Mouse (Mus musculus) right cerebral cortex, postnatal 10 days (tissue): ENCODE data around the gene Rfx5.
"Not testable (repeated sequence)": the region's sequence is repeated elsewhere in the genome, so short reads cannot be mapped to it uniquely, and the experiment has no call there.

ENCODE experiments used
- DNase-seq, 2 experiments: peaks; one replicate each; pipeline ENCODE4 v3.0.0; 2021; ENCODE audit warnings: low spot score in 2 of 2

The Rfx5 gene

DNA sequence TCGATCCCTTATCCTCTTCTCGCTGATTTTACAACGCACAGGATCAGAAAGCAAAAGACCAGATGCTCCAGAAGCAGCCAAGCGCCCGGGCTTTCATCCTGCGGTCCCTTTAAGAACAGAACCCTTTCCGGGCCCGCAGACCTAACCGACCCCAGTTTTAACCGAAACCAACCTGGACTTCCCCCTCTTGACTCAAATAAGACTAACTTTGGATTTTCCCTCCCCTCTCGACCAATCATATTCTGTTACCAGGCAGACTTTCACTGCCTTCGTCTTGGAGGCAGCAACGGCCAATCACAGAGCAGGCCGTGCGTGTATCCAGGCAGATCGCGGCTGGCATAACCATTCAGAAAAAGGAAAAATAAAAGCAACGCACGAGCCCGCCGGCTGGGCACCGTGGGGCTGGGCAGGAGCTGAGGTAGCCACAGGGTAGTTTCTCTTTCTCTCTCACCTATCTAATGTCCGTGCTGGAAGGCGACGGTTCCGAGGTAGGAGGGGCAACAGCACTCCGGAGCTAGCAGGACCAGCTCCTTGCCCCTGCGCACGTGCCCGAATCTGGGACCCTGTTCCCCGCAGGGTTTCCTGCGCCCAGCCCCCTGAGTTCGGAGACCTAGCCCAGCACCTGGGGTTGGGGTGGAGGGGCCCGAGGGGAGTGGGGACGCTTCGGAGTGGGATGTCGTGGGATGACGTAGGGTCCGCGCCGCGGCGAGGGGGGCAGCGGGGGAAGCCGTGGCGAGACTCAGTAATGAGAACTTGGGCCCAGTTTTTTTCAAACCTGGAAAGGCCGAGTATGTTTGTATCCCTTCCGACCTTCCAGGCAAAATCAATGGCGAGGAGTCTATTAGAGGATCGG lies at the start of gene Rfx5:
TSS of gene Rfx5 (plus strand) at position 312 of the 853 bp plus-strand sequence.
- peak; percentile 96 to 98 for DNase-seq

DNA sequence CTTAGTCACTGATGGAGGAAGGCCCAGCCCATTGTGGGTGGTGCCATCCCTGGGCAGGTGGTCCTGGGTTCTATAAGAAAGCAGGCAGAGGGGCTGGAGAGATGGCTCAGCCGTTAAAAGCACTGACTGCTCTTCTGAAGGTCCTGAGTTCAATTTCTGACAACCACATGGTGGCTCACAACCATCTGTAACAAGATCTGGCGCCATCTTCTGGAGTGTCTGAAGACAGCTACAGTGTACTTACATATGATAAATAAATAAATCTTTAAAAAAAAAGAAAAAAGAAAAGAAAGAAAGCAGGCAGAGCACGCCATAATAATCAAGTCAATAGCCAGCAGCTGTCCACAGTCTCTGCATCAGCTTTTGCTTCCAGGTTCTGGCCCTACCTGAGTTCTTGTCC lies 49.1 kb upstream of the Rfx5 start:
- not testable (repeated sequence) for DNase-seq

DNA sequence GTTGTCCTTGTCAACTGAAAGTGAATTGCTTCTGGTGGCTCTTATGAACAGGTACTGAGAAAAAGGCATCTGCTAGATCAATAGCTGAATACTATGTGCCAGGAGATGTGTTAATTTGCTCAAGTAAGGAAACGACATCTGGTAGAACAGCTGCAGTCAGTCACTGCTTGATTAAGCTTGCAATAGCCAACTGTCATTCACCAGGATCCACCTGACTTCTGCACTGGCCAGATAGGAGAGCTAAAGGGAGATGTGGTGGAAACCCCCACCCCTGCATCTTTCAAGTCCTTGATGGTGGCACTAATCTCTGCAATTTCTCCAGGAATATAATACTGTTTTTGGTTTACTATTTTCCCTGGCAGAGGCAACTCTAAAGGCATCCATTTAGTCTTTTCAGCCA lies 47.4 kb upstream of the Rfx5 start:
- no peak for DNase-seq

DNA sequence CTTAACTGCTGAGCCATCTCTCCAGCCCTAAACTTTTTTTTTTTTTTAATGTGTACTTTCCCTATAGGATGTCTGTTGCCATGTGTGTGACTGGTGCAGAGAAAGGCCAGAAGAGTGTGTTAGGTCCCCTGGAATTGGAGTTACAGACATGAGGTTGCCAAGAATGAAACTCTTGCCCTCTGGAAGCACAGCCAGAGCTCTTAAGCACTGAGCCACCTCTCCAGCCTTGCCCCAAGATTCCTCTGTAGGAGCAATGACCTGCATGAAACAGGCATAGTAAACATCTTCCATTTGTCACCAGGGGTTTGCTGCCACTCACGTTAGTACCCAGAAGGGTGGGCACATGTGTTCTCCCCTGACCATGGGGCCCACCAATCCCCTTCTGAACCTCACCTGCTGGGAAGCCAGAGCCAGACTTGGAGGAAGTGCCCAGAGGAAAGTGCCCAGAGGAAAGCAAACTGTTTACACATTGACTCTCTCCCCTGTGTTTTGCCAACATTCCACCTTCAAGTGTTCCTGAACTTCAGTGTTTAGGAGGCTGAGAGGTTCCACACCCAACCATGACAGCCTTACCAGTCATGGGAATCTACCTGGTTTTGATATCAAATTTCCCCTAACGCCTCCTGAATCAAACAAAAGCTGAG lies 42.7 kb upstream of the Rfx5 start:
- DNase-seq, result no peak

DNA sequence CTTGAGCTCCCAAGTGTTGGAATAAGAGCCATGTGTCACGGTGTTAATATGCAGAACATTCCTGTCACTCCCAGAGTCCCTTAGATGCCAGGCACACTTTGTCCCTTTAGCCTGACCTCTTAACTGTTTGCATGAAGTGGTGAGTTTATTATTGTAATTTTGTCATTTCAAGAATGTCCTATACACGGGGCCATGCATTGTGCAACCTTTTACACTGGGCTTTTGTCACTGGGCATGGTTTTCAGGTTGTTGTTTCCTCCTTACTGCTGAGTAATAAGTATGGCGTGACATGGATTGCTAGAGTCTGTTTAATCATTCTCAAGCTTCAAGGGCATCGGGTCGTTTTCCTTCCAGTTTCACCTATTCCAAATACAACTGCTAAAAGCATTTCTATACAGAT lies 40.1 kb upstream of the Rfx5 start:
- no peak for DNase-seq

DNA sequence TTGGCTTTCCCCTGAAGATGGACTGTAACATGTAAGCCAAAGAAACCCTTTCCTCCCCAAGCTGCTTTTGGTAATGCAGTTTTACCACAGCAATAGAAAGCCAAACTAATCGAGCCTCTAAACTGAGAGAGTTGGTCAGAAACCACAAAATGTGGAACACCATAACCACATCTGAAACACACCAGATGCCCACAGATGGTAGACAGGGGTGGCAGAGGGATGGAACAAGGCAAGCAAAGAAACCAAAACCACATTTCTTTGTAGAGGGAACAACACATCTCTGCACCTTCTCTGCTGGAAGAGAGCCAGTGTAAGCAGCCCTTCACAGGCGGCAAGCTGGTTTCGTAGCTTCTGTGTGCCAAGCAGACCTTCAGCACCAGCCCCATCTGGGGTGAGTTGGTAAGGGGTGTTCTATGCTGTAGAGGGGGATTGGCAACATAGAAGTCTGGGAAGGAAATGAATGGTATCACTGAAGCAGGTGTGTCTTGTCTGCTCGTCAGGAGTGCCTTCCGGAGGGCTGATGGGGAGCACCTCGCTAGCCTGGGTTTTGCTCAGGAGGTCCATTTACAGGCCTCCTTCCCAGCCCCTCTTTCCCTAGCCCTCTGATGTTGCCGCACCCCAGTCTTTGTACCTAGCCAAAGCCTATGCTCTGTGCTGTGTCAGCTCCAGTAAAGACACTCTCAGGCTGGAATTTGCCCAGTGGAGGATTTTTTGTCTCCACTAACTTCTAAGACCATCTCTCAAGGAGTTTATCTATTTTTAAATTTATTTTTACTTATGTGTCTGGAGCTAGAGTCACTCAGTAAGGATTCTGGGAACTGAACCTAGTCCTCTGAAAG lies 37.8 kb upstream of the Rfx5 start:
- DNase-seq, result no peak

DNA sequence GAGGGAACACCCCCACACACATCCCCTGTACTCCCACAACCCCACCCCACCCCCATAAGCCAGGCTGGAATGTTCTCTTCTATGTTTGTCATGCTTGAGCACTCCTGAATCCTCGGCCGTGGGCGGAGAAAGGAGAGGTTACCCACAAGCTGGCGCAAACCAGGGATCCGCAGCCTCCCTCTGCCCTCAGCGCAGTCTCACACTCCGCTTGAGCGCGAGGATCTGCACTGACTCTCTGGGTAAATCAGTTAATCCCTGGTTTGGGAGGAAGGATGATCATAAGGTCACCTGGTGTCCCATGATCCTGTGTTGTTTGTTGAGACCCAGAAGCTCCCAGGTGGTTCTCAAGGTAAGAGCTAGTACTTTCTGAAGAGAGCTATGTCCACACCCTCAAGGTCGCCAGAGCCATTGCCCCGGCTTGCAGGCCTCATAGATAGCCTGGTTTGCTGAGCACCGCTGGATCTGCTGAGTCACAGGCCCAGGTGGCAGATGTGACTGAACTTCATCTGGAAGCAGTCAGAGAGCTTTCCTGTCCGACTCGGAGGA lies 36.0 kb upstream of the Rfx5 start:
- DNase-seq, result peak; percentile 43 to 57

DNA sequence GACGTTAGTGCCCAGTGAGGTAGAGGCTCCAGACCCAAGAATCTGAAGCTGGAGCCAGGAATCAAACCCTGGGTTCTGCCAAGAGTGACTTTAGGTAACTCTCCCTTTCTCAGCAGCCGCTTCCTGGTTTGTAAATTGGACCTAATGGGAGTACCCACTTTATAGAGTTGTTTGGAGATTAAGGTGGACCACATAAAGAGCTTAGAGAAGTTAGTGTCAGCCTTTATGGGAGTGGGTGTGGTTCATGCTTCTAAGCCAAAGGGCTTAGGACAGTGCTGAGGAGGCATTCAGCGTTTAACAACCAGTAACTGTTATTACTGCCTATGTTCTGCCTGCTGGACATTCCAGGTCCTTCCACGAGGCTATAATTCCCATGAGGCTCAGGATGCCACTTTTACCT lies 35.0 kb upstream of the Rfx5 start:
- DNase-seq, result no peak

DNA sequence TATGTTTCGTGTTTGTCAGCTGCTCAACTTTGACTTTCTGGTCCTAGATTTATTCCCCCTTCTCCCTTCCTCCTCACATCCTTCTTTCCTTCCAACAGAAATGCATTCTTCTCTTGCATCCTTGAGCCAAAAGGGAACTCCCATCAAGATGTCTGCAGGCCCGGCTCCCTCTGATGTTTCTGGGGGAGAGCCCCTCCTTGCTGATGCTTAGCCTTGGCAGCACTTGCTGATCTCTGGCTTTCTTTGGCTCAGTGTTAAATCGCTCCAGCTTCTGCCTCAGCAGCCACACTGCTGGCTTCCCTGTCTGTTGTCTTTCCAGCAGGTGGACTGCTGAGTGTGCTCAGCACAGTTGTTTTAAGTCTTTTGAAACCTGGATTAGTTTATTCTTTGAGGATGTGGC lies 32.8 kb upstream of the Rfx5 start:
- DNase-seq, result no peak

DNA sequence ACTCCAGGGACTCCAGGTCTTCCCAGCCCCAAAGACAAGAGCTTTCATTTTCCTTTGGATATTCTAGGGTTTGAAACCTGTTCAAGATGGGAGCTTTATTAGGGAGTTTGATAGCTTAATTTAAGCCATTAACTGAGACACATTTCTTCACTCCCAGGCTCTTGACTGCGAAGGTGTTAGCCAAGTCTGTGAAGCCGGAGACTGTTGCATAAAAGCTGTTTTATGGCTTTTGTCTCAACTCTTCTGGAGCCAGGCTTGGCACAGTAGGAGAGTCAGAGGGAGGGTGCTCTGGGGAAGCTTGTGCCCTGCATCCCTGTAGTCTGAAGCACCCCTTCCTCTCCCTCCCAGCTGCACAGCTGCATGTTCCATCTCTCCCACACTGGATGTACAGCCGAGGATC lies 31.5 kb upstream of the Rfx5 start:
- DNase-seq, result no peak

DNA sequence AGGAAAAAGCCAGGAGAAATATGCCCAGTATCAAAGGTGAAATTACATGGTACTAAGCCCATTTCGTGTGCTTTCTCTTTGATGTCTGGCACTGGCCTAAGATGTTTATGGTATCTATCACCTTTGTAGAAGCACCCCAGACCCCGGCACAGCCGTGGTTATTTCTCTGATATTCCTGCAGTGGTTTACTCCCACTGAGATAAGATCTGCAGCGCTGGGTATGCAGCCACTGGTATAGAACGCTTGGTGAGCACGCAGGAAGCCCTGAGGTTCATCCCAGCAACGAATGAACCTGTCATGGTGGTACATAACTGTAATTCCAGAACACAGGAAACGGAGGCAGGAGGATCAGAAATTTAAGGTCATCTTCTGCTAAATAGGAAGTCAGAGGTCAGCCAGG lies 29.2 kb upstream of the Rfx5 start:
- DNase-seq, result no peak

DNA sequence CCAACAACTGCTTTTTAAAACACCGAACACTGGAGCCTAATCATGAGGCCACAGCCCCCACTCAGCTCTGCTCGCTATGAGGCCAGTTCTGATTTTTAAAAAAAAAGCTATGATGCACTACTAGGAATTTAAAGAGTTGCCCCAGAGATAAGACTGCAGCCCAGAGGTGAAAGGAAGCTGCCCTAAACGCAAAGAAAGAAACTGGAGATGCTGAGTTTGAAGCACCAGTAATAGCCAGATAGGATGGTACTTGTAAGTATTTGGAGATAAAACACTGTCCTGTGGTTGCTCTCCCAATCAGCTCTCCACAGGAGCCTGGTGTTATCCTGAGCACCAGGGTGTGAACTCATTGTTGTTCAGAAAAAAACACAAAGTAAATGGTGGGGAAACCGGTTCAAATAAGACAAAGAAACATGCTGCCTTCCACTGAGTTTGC lies 27.6 kb upstream of the Rfx5 start:
- not testable (repeated sequence) for DNase-seq

DNA sequence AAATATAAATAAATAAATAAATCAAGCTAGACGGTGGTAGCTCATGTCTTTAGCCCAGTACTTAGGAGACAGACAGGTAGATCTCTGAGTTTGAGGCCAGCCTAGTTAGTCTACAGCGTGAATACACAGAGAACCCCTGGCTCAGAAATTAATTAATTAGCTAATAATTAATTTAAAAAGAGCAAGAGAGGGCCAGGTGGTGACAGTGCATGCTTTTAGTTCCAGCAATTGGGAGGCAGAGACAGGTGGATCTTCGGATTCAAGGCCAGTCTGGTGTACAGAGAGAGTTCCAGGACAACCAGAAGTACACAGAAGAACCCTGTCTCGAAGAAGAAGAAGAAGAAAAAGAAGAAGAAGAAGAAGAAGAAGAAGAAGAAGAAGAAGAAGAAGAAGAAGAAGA lies 24.9 kb upstream of the Rfx5 start:
- DNase-seq, result not testable (repeated sequence)

DNA sequence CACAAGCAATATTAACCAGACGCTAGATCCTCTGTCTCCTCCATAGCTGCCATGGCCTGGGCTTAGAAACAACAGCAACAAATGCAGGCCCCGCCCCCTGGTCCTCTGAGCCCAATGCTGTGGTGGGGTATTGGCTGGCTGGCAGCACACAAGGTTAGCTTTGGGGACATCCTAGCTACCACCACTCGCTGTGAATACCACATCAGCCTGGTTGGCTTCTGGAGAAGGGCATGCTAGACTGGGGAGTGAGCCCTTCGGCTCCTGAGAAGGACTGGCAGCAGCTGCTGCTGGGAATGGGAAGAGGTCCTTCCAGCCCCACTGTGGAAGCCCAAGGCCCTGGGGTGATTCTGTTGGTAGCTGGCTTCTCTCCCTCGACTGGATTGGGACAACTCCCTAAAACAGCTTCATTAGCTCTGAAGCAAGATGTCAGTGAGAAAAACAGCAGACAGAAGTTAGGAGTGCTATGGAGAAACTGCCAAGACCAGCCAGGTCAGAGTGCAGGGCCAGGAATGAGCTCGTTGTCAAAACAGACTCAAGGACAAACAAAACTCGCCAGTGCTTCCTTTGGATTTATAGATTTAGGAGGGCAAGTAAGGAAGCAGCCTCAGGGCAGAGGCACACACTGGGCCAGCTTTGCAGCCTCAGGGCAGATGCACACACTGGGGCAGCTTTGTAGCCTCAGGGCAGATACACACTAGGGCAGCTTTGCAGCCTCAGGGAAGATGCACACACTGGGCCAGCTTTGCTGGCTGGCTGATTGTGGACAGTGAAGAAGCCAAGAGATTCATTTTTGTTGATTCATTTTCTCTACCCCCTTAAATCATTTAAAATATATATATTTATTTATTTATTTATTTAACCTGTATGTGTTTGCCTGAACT lies 23.2 kb upstream of the Rfx5 start:
- DNase-seq, result not testable (repeated sequence)

DNA sequence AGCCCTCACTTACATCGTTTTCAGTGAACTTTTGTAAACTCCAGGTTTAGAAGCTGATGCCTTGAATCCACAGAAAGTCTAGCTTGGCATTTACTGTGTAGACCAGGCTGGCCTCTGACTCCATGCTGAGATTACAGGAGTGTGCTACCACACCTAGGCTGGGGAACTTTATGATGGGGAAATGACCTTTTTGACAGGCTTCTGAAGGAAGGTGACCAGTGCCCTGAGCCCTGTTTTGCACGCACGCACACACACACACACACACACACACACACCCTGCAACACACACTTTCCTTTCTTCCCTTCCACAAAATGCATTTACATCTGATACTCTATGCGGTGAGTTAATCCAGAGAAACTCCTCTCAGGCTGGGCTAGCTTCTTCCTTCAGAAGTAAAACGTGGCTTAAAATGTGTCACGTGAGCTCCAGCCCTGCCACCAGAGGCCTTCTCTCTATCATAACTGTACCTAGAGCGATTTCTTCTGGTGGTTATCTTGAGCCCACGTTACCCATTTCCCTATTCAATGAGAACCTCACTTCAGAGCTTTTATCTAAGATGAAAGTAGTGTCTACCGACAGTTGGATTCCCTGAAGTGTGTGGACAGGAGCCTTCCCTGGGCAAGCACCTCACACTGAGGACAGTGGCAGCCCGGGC lies 22.3 kb upstream of the Rfx5 start:
- DNase-seq, result not testable (repeated sequence)

DNA sequence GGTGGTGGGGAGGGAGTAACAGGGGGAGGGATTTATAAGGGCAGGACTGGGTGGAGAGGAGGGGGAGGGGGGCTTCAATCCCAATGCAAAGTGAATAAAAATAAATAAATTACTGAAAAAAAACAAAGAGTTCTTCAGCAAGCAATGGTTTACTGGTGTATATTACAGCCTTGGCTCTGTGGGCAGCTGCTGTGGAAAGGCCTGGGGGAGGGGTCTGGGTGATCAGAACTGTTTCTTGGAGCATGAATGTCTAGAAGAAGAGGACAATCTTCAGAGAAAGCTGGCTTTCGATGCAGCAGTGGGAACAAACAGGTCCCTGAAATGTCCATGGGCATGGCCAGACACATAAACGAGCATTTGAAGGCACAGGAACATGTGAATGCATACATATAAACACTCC lies 21.6 kb upstream of the Rfx5 start:
- not testable (repeated sequence) for DNase-seq

DNA sequence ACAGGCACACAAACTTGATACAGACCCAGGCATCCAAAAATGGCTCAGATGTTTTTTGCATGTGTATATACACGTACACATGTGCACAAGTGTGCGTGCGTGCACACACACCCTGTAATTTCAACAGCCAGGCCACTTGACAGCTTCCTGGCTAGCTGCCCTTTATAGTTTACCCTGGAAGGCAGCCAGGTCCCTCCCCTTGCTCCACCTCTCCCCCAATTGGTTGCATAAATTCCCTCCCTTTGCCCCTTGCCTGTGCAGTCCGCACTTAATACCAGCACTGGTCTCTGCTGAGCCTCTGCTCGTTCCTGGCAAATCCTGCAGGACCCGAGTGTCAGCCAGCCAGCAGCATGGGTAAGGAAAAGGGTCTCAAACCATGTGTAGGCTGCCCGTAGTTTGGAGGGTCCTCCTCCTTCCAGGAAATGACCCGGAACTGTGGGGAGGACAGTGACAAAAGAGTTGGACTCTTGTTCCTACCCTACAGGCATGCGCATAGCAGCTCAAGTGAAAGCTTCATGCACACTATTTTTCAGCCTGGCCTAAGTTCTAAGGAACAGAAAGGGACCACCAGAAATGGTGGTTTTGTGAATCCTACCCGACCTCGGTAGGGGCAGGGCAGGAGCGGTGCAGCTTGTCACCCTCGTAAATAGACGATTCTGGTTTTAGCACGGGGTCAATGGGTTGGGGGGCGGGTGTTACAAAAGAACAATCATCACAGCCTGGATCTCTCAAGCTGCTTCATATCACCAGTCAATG lies 20.9 kb upstream of the Rfx5 start, which contains the start of gene Selenbp1:
TSS of gene Selenbp1 (plus strand) at position 248 of the 756 bp plus-strand sequence.
- peak; percentile 70 to 72 for DNase-seq

DNA sequence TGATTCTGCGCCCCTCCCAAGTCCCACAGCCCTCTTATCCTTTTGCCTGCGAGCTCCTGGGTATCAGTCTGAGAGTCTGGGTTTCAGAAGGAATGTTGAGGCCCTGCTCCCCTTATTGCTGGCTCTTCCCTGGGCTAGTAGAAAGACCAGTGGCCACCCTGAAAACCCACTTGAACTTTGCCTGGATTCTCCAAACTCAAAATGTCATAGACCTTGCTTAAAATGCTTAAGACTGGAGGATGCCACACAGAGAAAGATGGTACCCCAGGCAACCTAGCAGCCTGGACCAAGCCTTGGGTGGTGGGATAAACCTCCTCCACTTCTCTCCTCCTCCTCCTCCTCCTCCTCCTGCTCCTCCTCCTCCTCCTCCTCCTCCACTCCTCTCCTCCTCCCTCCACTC lies 20.3 kb upstream of the Rfx5 start:
- not testable (repeated sequence) for DNase-seq

DNA sequence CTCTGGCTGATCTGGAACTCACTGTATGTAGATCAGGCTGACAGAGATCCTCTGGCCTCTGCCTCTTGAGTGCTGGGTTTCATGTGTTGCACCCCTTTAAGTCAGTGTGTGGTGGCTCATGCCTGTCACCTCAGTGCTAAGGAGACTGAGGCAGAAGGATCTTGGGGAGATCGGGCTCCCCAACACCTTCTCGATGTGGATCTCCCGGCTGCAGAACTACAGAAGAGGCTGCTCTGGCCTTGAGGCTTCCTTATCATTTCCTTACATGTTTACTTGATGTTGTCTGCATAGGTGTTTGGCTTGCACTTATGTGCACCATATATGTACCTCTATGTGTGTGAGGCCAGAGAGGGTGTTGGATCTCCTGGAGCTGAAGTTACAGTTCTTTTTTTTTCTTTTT lies 19.3 kb upstream of the Rfx5 start:
- DNase-seq, result not testable (repeated sequence)

DNA sequence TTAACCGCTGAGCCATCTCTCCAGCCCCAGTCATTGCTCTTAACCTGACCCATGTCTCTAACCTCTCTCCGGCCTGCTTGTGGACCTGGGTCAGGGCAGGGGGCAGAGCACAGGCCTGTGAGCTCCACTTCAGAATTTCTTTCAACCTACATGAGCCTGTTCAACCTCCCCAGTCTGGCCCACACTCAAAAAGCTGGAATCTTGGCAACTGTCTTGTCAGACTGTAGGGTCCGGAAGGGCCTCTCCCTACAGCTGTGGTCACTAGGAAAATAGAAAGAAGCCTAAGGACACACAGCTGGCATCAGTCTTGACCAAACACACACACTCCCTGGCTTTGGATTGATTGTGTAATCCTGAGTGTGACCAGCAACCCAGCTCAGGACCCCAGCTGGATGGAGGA lies 18.5 kb upstream of the Rfx5 start:
- DNase-seq, result not testable (repeated sequence)
